In genomic region chr3:148418067-148418466, GRCm38 (mm10) we compare ENCODE assay signal across 15 mouse cellular contexts.
DNase-seq lines count a peak whose midpoint lies in the region; ATAC-seq and TF ChIP-seq lines count a peak whose summit lies in the region.
"Had no signal": no experiment of that assay in that cellular context is flagged by ENCODE, and none has a peak within 500 bp of the region (broad histone marks: within the 10 kb centered on the region; RNA-seq: fewer than 3 reads in every experiment).

No protein-coding gene starts in this region.

- H3K9ac ChIP-seq in forebrain, embryonic 11.5 days (ENCODE audit: low read length), result no peak overlapping the region
- no peak overlapping the region for H3K9ac ChIP-seq in forebrain, postnatal 0 days
- H3K9ac ChIP-seq in lung, embryonic 14.5 days, result no peak overlapping the region
- H3K9ac ChIP-seq in liver, postnatal 0 days (replicated peaks), result no peak overlapping the region
- H3K9ac ChIP-seq in hindbrain, postnatal 0 days (replicated peaks; ENCODE audit: low read length), result no peak overlapping the region
- H3K9ac ChIP-seq: forebrain, embryonic 15.5 days; midbrain, embryonic 13.5 days had no signal

- no peak overlapping the region for H3K4me3 ChIP-seq in forebrain, embryonic 11.5 days (ENCODE audit: low read depth, low read length)
- H3K4me3 ChIP-seq in forebrain, postnatal 0 days (ENCODE audit: low read depth, low read length), result no peak overlapping the region
- H3K4me3 ChIP-seq in lung, embryonic 14.5 days (ENCODE audit: low read depth, low read length), result no peak overlapping the region
- H3K4me3 ChIP-seq in liver, postnatal 0 days (ENCODE audit: low read depth, low read length), result no peak overlapping the region
- no peak overlapping the region for H3K4me3 ChIP-seq in hindbrain, postnatal 0 days (ENCODE audit: low read length)
- H3K4me3 ChIP-seq: forebrain, embryonic 15.5 days; midbrain, embryonic 13.5 days had no signal

- H3K27me3 ChIP-seq in forebrain, embryonic 11.5 days (ENCODE audit: control insufficient read depth, insufficient read depth, low read length), result no peaks in the 10 kb centered on the region
- no peaks in the 10 kb centered on the region for H3K27me3 ChIP-seq in forebrain, postnatal 0 days (ENCODE audit: insufficient read depth, low read length)
- H3K27me3 ChIP-seq in lung, embryonic 14.5 days (ENCODE audit: insufficient read depth, low read length), result no peaks in the 10 kb centered on the region
- H3K27me3 ChIP-seq in liver, postnatal 0 days (ENCODE audit: insufficient read depth, low read length), result no peaks in the 10 kb centered on the region
- no peaks in the 10 kb centered on the region for H3K27me3 ChIP-seq in hindbrain, postnatal 0 days (ENCODE audit: insufficient read depth, low read length)
- H3K27me3 ChIP-seq: forebrain, embryonic 15.5 days; midbrain, embryonic 13.5 days had no signal

- no peak for TF ChIP-seq CTCF in forebrain, postnatal 0 days (IDR thresholded peaks at IDR 0.05; ENCODE audit: low read depth)
- TF ChIP-seq CTCF in lung, embryonic 14.5 days (IDR thresholded peaks at IDR 0.05; ENCODE audit: low read depth), result no peak
- no peak for TF ChIP-seq CTCF in liver, postnatal 0 days (IDR thresholded peaks at IDR 0.05; ENCODE audit: low read depth)
- no peak for TF ChIP-seq CTCF in hindbrain, postnatal 0 days (IDR thresholded peaks at IDR 0.05; ENCODE audit: low read depth)

- 33% methylated on average over 6 of the region's 6 CpGs for WGBS in forebrain, embryonic 11.5 days
- 13% methylated on average over 6 of the region's 6 CpGs for WGBS in forebrain, postnatal 0 days
- 7% methylated on average over 6 of the region's 6 CpGs for WGBS in lung, embryonic 14.5 days
- WGBS in liver, postnatal 0 days (ENCODE audit: insufficient replicate concordance), result 19% methylated on average over 6 of the region's 6 CpGs
- 24% methylated on average over 6 of the region's 6 CpGs for whole genome bisulfite sequencing in hindbrain, postnatal 0 days

- 0 out of 2 replicates have a peak, but pooled peaks cover 2% of the 10 kb centered on the region for H3K4me1 ChIP-seq in forebrain, embryonic 11.5 days (replicated peaks; ENCODE audit: control insufficient read depth, insufficient read depth, low read length)
- H3K4me1 ChIP-seq in forebrain, postnatal 0 days (ENCODE audit: insufficient read depth), result no peaks in the 10 kb centered on the region
- no peaks in the 10 kb centered on the region for H3K4me1 ChIP-seq in lung, embryonic 14.5 days (ENCODE audit: insufficient read depth)
- H3K4me1 ChIP-seq in liver, postnatal 0 days (ENCODE audit: insufficient read depth), result 0 out of 2 replicates have a peak, but pooled peaks cover 4% of the 10 kb centered on the region
- no peaks in the 10 kb centered on the region for H3K4me1 ChIP-seq in hindbrain, postnatal 0 days (ENCODE audit: insufficient read depth, low read length)
- H3K4me1 ChIP-seq: forebrain, embryonic 15.5 days had no signal

- no peaks in the 10 kb centered on the region for H3K9me3 ChIP-seq in forebrain, embryonic 11.5 days (ENCODE audit: control insufficient read depth, low read length)
- no peaks in the 10 kb centered on the region for H3K9me3 ChIP-seq in forebrain, postnatal 0 days (ENCODE audit: low read length)
- H3K9me3 ChIP-seq in lung, embryonic 14.5 days (ENCODE audit: low read depth, low read length), result no peaks in the 10 kb centered on the region
- no peaks in the 10 kb centered on the region for H3K9me3 ChIP-seq in liver, postnatal 0 days (ENCODE audit: low read length)
- no peaks in the 10 kb centered on the region for H3K9me3 ChIP-seq in hindbrain, postnatal 0 days (ENCODE audit: low read length)
- H3K9me3 ChIP-seq: forebrain, embryonic 15.5 days; midbrain, embryonic 13.5 days had no signal

- DNase-seq in forebrain, embryonic 11.5 days (ENCODE audit: low spot score), result no peak
- no peak for DNase-seq in forebrain, postnatal 0 days
- peak; percentile 66 for DNase-seq in lung, embryonic 14.5 days
- DNase-seq in lung, adult 18-20 months, result no peak
- no peak for DNase-seq in liver, postnatal 0 days
- no peak for DNase-seq in hindbrain, postnatal 0 days (ENCODE audit: low spot score)
- DNase-seq in layer of hippocampus, postnatal 14 days (ENCODE audit: low spot score in 2 of 2), result no peak
- DNase-seq: adrenal gland, adult 2 months; cerebellum, adult 2 months; heart, postnatal 4 days; kidney, postnatal 10 days; lung, postnatal 36 days had no signal

- no peaks in the 10 kb centered on the region for H3K36me3 ChIP-seq in forebrain, embryonic 11.5 days (ENCODE audit: control insufficient read depth, insufficient read depth, low read length)
- no peaks in the 10 kb centered on the region for H3K36me3 ChIP-seq in forebrain, postnatal 0 days (ENCODE audit: insufficient read depth)
- no peaks in the 10 kb centered on the region for H3K36me3 ChIP-seq in lung, embryonic 14.5 days (ENCODE audit: insufficient read depth)
- no peaks in the 10 kb centered on the region for H3K36me3 ChIP-seq in liver, postnatal 0 days (replicated peaks; ENCODE audit: insufficient read depth, low read length)
- H3K36me3 ChIP-seq in hindbrain, postnatal 0 days (ENCODE audit: insufficient read depth, low read length), result no peaks in the 10 kb centered on the region
- H3K36me3 ChIP-seq: forebrain, embryonic 15.5 days; midbrain, embryonic 13.5 days had no signal

- ATAC-seq in forebrain, embryonic 11.5 days (replicated peaks; ENCODE audit: low FRiP score), result no peak
- ATAC-seq in forebrain, postnatal 0 days, result no peak
- peak; percentile 52 for ATAC-seq in lung, embryonic 14.5 days (ENCODE audit: insufficient read depth)
- peak; percentile 65 for ATAC-seq in common myeloid progenitor, adult 5-6 weeks (replicated peaks; ENCODE audit: low read depth, poor library complexity, severe bottlenecking)
- peak; percentile 38 for ATAC-seq in liver, postnatal 0 days
- no peak for ATAC-seq in hindbrain, postnatal 0 days
- ATAC-seq: forebrain, embryonic 15.5 days; midbrain, embryonic 13.5 days had no signal

- H3K27ac ChIP-seq in forebrain, embryonic 11.5 days (ENCODE audit: low read depth, low read length), result no peak overlapping the region
- H3K27ac ChIP-seq in forebrain, postnatal 0 days (ENCODE audit: low read depth, low read length), result no peak overlapping the region
- H3K27ac ChIP-seq in lung, embryonic 14.5 days (ENCODE audit: low read depth), result no peak overlapping the region
- no peak overlapping the region for H3K27ac ChIP-seq in liver, postnatal 0 days (ENCODE audit: low read depth)
- no peak overlapping the region for H3K27ac ChIP-seq in hindbrain, postnatal 0 days
- H3K27ac ChIP-seq: forebrain, embryonic 15.5 days; midbrain, embryonic 13.5 days had no signal

- H3K4me2 ChIP-seq in forebrain, embryonic 11.5 days (ENCODE audit: low read depth, low read length, severe bottlenecking), result peak overlapping the region; percentile 21; the same call in 1 of the 2 replicates
- H3K4me2 ChIP-seq in forebrain, postnatal 0 days (ENCODE audit: low read depth), result no peak overlapping the region
- H3K4me2 ChIP-seq in lung, embryonic 14.5 days, result peak overlapping the region; percentile 28; the same call in 1 of the 2 replicates
- H3K4me2 ChIP-seq in liver, postnatal 0 days (ENCODE audit: low read depth, low read length), result no peak overlapping the region
- no peak overlapping the region for H3K4me2 ChIP-seq in hindbrain, postnatal 0 days (ENCODE audit: low read depth, low read length)
- H3K4me2 ChIP-seq: forebrain, embryonic 15.5 days; midbrain, embryonic 13.5 days had no signal

- peak; percentile 33; the same call in 1 of the 2 replicates for TF ChIP-seq EP300 in liver, postnatal 0 days (IDR thresholded peaks at IDR 0.05; ENCODE audit: low read depth)

Comparison
In these comparisons a context has a peak if more than half of its experiments do, and no peak if none do; other contexts are left out.
1. H3K4me2 ChIP-seq: peak in forebrain, embryonic 11.5 days (single experiment) and lung, embryonic 14.5 days (single experiment); none in forebrain, postnatal 0 days (single experiment), liver, postnatal 0 days (single experiment) and hindbrain, postnatal 0 days (single experiment).
2. ATAC-seq: peak in lung, embryonic 14.5 days (single experiment), common myeloid progenitor, adult 5-6 weeks (single experiment) and liver, postnatal 0 days (single experiment); none in forebrain, embryonic 11.5 days (single experiment), forebrain, postnatal 0 days (single experiment) and hindbrain, postnatal 0 days (single experiment).